Mouse (Mus musculus): Measurements from ENCODE around the gene Rtkn.

GRCm38 (mm10) chr6:83171063-83171462 is 35.8 kb downstream of the Rtkn start:
- no peak for TF ChIP-seq EP300 (IDR thresholded peaks at IDR 0.05; ENCODE audit: low read depth)
- TF ChIP-seq CTCF (IDR thresholded peaks at IDR 0.05; ENCODE audit: low read depth) = no peak

Measured in heart, postnatal 0 days (tissue).